Mouse (Mus musculus): ENCODE measurements around the gene Zbtb38. TPM values are rescaled to one million over a fixed set of nuclear protein-coding genes. Genes with fewer than 3 reads are reported as not detected.
A peak's percentile ranks its signal among the peaks of the same experiment; 100 is the strongest.

Gene Zbtb38
- total RNA-seq, 2 experiments from 2014 or later: 34.6 to 35.2 TPM

- peak; percentile 73 for DNase-seq
Measured at GRCm38 (mm10) chr9:96758749-96759597, 6.3 kb upstream of the Zbtb38 start.

DNA sequence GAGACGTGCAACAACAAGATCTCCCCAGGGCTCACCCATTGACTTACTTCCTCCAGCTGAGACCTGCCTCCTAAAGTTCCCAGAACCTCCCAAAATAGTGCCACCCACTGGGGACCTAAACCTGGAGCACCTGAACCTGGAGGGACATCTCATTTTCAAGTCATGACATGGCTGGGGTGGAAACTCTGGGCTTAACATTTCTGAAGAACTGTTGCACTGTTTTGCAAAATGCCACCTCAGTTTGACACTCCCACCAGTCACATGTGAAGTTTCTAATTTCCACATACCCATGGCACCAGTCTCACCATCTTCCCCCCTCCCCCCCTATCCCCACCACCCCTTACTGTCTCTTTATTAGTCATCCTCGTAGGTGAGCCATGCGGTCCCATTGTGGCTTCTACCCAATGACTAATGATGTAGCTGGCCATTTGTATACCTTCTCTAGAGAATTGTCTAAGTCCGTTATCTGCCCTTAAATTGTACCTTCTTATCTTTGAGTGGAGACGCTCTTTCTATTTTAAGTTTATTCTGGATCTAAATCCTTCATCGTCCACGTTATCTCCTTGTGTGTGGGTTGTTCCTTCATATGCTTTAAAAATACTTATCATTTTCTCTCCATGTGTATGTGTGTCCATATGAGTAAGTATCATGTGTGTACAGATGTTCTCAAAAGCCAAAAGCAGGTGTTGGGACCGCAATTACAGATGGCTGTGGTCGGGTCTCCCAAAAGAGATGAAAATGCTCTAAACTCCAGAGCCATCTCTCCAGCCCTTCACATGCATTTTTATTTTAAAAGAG is 4.2 kb upstream of the Zbtb38 start:
- no peak for DNase-seq

GRCm38 (mm10) chr9:96755761-96756160 is 3.1 kb upstream of the Zbtb38 start:
- DNase-seq: no peak

GRCm38 (mm10) chr9:96754625-96754969 is 2.0 kb upstream of the Zbtb38 start:
- DNase-seq: no peak

GRCm38 (mm10) chr9:96753921-96754624 is 1.4 kb upstream of the Zbtb38 start:
- no peak for DNase-seq

DNA sequence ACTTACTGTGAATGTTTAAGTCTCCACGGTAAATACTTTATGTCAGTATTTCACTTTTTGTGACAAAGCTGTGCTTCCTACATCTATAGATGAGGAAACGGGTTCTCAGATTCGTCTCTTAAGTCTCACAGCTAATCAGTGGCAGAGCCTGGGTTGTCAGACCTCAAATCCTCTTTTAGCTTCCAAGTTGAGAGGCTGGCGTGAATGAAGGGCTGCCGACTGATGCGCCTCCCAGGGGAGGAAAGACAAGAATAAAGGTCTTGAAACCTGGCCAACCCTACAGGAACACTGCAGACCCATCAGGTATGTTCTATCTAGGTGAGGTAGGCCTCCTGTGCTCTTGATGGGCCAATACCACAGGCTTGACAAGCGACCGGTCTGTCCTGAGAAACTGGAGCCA is 761 bp upstream of the Zbtb38 start:
- DNase-seq: no peak

DNA sequence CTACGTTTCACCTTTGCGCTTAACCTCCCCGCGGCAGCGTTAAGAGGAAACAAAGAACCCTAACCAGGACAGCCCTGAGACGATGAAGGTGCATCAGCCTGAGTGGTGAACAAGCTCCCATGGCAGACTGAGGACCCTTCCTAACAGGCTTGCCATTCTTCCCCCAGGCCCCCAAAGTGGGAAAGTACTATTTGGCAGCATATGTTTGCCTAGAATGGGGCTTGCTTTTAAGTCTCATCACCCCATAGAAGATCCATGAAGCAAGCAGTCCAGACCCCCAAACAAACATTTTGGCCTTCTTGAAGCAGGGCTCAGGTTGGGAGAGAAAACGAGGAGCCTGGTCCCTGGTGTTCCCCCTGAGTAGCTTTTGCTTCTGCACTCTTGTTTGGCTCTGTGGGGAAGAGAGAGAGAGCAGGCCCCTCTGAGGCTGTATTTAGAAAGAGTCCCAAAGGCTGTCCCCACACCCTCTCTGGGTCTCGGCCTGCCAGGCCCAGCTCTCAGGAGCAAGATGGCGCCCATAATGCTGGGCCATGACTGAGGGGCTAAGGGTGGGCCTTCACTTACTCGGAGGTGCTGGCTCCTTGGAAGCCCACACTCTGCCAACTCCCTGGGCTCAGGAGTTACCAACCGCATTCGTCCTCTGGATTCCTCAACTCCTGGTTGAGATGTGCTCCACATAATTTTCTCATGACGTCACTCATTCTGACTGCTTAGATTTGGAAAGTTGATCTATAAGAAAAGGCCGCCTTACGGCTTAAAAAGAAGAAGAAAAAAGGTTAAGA is 619 bp downstream of the Zbtb38 start:
- DNase-seq: peak; percentile 28

DNA sequence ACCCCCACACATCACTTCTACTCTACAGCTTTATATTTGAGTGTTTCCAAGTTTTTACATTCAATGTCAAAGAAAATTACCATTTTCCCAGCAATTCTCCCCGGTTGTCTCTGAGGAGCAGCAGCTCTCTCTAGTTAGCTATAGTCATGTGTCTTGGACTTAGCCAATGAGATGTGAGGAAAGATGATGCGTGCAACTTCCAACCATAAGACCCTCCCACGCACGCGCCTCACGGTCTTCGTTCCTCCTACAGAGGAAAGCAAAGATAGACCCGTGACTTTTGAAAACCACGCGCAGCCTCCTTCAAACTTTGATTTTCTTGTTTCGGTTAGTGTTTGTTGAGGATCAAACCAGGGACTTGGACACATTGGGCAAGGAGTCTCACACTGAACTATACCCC is 2.0 kb downstream of the Zbtb38 start:
- no peak for DNase-seq

- no peak for DNase-seq
Measured at GRCm38 (mm10) chr9:96746527-96746926, 6.1 kb downstream of the Zbtb38 start.

DNA sequence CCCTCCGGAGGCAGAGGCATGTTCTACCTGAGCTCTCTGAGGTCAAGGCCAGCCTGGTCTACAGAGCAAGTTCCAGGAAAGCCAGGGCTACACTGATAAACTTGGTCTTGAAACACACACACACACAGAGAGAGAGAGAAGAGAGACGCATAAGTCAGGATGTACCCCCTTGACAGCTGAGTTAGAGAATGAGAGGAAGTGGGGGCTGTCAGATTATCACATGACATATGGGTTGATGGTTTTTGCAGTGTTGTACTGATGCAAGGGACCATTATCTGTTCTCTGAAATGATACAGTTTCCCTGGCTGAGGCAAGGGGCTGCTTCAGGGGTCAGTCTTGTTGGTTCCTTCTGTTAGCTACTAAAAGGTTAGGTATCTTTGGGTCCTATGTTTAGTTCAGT is 7.7 kb downstream of the Zbtb38 start:
- DNase-seq: no peak

GRCm38 (mm10) chr9:96741365-96742085 is 11.1 kb downstream of the Zbtb38 start:
- DNase-seq: peak; percentile 31

GRCm38 (mm10) chr9:96740712-96741364 is 11.8 kb downstream of the Zbtb38 start:
- DNase-seq: peak; percentile 37

DNA sequence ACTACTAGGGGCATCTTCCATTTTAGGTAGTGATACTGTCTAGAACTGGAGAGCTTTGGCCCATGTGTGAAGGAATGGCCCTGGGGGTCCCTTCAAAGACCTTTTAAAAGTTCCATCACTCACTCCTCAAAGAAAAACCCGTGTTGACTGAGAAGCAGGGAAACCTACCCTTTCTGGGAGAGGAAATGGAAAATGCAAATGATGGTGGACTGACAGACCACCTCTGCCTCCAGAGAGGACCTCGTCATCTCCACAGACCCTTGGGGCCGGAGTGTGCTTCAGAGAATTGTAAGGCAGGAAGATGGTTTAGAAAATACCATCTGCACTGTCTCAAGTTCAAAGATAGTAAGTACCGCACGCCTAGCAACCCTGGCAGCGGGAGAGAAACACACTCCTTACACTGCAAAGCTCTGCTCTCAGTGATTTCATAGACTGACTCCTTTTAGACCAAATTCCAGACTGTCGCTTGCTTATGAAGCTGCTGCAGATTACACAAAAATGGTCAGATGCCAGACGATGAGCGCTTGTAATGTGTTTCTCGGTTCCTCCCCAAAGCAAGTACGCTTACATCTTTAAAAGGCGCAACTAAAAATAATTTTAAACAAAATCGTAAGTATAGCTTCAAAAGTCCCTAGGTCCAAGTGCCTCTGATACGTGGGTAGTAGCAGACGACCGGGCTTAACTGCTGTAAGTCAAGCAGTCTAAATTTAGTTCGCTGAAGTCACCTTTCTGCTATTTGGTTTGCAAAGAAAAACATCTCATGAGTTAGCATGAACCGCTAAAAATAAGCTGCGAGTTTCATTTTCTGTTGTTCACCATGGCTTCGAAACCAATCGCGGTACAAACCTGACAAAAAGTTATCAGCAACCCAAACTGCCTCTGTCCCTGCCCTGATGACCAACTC is 12.6 kb downstream of the Zbtb38 start:
- peak; percentile 55 for DNase-seq

GRCm38 (mm10) chr9:96738563-96739355 is 13.9 kb downstream of the Zbtb38 start:
- no peak for DNase-seq

DNA sequence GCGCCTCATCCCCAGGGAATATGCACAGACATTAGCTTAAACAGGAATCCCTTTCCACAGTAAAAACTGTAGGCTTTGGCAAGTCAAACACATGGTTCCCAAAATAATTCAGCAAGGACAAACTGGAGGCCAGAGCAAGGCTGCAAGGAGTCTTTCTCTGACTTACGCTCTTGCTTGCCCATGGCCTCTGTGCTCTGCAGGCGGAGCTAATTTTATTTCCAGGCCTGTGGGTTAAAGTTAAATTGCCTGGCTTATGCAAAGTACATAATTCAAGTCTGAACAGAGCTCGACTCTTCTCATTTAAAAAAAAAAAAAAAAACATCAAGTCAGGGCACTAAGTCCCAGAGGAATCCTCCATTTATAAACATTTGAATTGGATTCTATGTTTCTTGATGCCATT is 16.7 kb downstream of the Zbtb38 start:
- DNase-seq: no peak

- DNase-seq: no peak
Measured at GRCm38 (mm10) chr9:96733425-96733717, 19.3 kb downstream of the Zbtb38 start.

DNA sequence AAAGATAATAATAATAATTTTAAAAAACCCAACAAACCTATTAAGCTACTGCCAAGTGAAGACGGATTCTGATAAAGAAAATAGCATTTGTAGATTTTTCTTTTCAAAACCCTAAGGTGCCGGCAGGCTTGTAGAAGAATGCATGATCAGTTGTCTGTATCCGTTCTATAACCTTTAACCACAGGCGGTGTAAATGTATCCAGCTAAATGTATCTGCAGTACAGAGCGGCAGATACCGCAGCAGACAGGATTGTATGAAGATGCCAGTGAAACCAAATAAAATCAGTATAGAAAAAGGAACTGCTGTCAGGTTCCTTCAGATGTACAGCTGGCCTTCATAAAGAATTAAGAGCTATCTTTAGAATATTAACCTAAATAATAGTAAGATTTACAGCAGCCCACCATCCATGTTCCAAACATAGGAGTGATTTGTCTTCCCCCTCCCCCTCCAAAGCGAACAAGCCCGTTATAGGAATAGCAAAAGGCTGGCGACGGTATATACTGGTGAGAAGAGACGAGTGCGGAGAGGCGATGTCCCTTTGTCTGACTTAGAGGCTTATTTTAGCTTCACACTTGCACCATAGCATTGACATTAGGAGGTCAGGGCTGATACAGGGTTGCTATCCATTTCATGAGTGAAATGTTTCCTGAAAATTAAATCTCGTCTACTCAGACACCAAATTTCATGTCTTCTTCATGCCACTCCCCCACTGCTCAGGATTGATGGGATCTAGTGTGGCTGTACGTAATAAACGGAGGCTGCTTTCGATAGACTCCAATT is 19.8 kb downstream of the Zbtb38 start:
- no peak for DNase-seq

GRCm38 (mm10) chr9:96731961-96732511 is 20.6 kb downstream of the Zbtb38 start:
- DNase-seq: no peak

Measured in heart, postnatal 4 days (tissue).